Mouse (Mus musculus) urinary bladder, adult 18-20 months (tissue): ENCODE data around the gene Adamts15.

Experiments
- DNase-seq, 2 experiments: peaks; one replicate each; pipeline ENCODE4 v3.0.0; 2022; ENCODE audit warnings: low spot score in 2 of 2, mixed read lengths in 2 of 2

Adamts15 gene

GRCm38 (mm10) chr9:30879947-30880273 is 42.3 kb downstream of the Adamts15 start:
- peak in 1 of 2 experiments; percentile 26 for DNase-seq

GRCm38 (mm10) chr9:30879248-30879946 is 42.9 kb downstream of the Adamts15 start:
- DNase-seq: no peak

- no peak for DNase-seq
These were observed 45.7 kb downstream of the Adamts15 start for GRCm38 (mm10) chr9:30876552-30876951.

- DNase-seq: no peak
These were observed 66.4 kb downstream of the Adamts15 start for GRCm38 (mm10) chr9:30855837-30856236.

- no peak for DNase-seq
These were observed 70.4 kb downstream of the Adamts15 start for GRCm38 (mm10) chr9:30851841-30852240.

GRCm38 (mm10) chr9:30849951-30850350 is 72.3 kb downstream of the Adamts15 start:
- no peak for DNase-seq

- no peak for DNase-seq
These were observed 72.8 kb downstream of the Adamts15 start for GRCm38 (mm10) chr9:30849444-30849843.
